Mouse (Mus musculus) brain, adult 10 weeks (tissue): ENCODE measurements around the gene Ms4a12. TPM values are rescaled to one million over a fixed set of nuclear protein-coding genes. Genes with fewer than 3 reads are reported as not detected.

Experiments
- polyA plus RNA-seq: library from polyadenylated mRNA; stranded (reverse); fragments of 350-450 nt; fragmentation: Illumina TruSeq; extraction: RNeasy Lipid Tissue Mini Kit (QIAGEN cat#74804); gene quantifications from one replicate; pipeline ENCODE4 v1.2.3, GENCODE M21; 2015; ENCODE audit warnings: low read depth, low replicate concordance

The Ms4a12 gene
- not detected for polyA plus RNA-seq

GRCm38 (mm10) chr19:11232348-11232747, at the start of gene Ms4a12:
Gene Ms4a12 (minus strand): TSS chr19:11232448.

GRCm38 (mm10) chr19:11266052-11266845, 34.0 kb upstream of the Ms4a12 start, which contains the start of gene Ms4a1:
Gene Ms4a1 (minus strand): TSS chr19:11266241.

DNA sequence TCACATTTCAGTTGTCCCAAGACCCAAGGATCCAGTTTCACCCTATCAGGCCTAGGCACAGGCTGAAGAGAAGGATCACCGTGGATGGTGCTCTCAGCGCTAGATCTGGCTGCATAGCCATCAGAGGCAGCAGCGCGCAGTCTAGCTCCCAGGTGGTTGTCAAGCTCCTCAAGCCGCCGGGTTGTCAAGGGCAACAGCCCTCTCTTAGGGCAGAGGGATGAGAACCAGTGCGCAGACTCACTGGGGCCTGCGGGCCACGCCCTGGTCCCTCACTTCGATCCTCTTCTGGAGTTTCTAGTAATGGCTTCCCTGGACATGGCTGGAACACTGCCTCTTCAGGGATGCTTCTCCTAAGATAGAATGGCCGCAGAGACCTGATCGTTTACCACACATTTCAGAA, 35.7 kb downstream of the Ms4a12 start, which contains the start of gene Ms4a13:
Ms4a13 (minus strand) TSS at position 192 of the 400 bp plus-strand sequence.

DNA sequence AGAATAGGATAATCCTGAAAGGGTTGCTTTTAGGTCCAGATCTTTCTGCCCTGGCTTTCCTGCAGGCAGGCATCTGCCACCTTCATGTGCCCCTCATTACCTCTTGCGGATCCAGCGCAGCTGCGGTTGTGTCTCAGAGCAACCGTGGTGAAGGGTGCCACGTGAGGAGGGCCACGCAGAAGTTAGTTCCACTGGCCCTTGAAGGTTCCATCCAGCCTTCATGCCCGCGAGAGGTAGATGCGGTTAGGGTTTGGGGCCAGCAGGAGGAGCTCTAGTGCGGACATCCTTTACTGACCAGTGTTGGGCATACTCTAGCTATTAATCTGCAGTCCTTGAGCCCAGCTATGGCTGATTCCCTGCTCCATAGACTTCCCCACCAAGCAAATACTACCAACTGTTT, 67.1 kb downstream of the Ms4a12 start, which contains the start of gene 1700025F22Rik:
1700025F22Rik (minus strand) TSS at position 149 of the 400 bp plus-strand sequence.

Other genes starting within 250 kb of the Ms4a12 start
- gene Ms4a15, start 239.2 kb downstream of the Ms4a12 start, polyA plus RNA-seq, result not detected
- gene Ms4a18, start 214.4 kb downstream of the Ms4a12 start, polyA plus RNA-seq, result not detected
- not detected for gene Ms4a8a, start 151.3 kb downstream of the Ms4a12 start, polyA plus RNA-seq
- gene 1700017D01Rik, start 101.6 kb downstream of the Ms4a12 start, polyA plus RNA-seq, result not detected
- gene 1700025F22Rik, start 67.1 kb downstream of the Ms4a12 start, polyA plus RNA-seq, result not detected
- gene Ms4a13, start 35.7 kb downstream of the Ms4a12 start, polyA plus RNA-seq, result not detected
- not detected for gene Ms4a1, start 33.8 kb upstream of the Ms4a12 start, polyA plus RNA-seq
- not detected for gene Ms4a5, start 51.4 kb upstream of the Ms4a12 start, polyA plus RNA-seq
- 0.21 TPM for gene Ms4a14, start 82.0 kb upstream of the Ms4a12 start, polyA plus RNA-seq
- 0.58 TPM for gene Ms4a7, start 103.7 kb upstream of the Ms4a12 start, polyA plus RNA-seq
- not detected for gene Ms4a4a, start 143.1 kb upstream of the Ms4a12 start, polyA plus RNA-seq
- gene Ms4a4c, start 172.3 kb upstream of the Ms4a12 start, polyA plus RNA-seq, result not detected
- not detected for gene Ms4a4b, start 211.1 kb upstream of the Ms4a12 start, polyA plus RNA-seq
- gene Ms4a6c, start 236.9 kb upstream of the Ms4a12 start, polyA plus RNA-seq, result 1.8 TPM